Mouse (Mus musculus) heart, postnatal 0 days (tissue): ENCODE measurements at regions not wholly inside any gene's neighbourhood (a gene's known extent, or its start where the extent isn't known, plus 50 kb on each side); places are given as distances from the start of the nearest gene placed in this dataset.
A peak's percentile ranks its signal among the peaks of the same experiment; 100 is the strongest.

Experiments used
- ATAC-seq: fragments of 200-750 bp; cut with Nextera tagmentation; 2 replicates; pipeline ENCODE4 v1.8.0; 2017; ENCODE audit warnings: low read depth, moderate number of reproducible peaks, moderate library complexity; ENCODE audit not compliant: insufficient read depth
- DNase-seq: peaks from one replicate; pipeline ENCODE4 v3.0.0-alpha.2; 2016; ENCODE audit warnings: low spot score
- H3K27ac ChIP-seq: fragments of 300-500 bp; sonication (generic); 2 replicates; pipeline ENCODE4 v1.5.1; 2014; ENCODE audit warnings: low read depth, mild to moderate bottlenecking
- H3K27me3 ChIP-seq: fragments of 300-500 bp; sonication (generic); 2 replicates; pipeline ENCODE4 v1.6.1; 2014; ENCODE audit warnings: low read length, mixed read lengths; ENCODE audit not compliant: control insufficient read depth, insufficient read depth
- H3K36me3 ChIP-seq: fragments of 300-500 bp; sonication (generic); replicated peaks from 2 replicates; pipeline ENCODE4 v1.6.1; 2014; ENCODE audit warnings: low read length, mixed read lengths; ENCODE audit not compliant: control insufficient read depth, insufficient read depth
- H3K4me1 ChIP-seq: fragments of 300-500 bp; sonication (generic); 2 replicates; pipeline ENCODE4 v1.6.1; 2014; ENCODE audit warnings: antibody characterized with exemption; ENCODE audit not compliant: control insufficient read depth, insufficient read depth
- H3K4me2 ChIP-seq: fragments of 300-500 bp; sonication (generic); 2 replicates; pipeline ENCODE4 v1.6.1; 2014; ENCODE audit warnings: low read depth, mild to moderate bottlenecking, low read length, moderate library complexity
- H3K4me3 ChIP-seq: fragments of 300-500 bp; sonication (generic); 2 replicates; pipeline ENCODE4 v1.5.1; 2014; ENCODE audit warnings: low read depth, low read length
- H3K9ac ChIP-seq: fragments of 300-500 bp; sonication (generic); replicated peaks from 2 replicates; pipeline ENCODE4 v1.6.1; 2014; ENCODE audit warnings: low read depth, low read length, mixed read lengths
- H3K9me3 ChIP-seq: fragments of 300-500 bp; sonication (generic); replicated peaks from 2 replicates; pipeline ENCODE4 v1.6.1; 2016; ENCODE audit warnings: low read length; ENCODE audit not compliant: control insufficient read depth
- CTCF ChIP-seq: IDR thresholded peaks from 2 replicates; pipeline ENCODE4 v1.5.1; 2016; ENCODE audit warnings: antibody characterized with exemption, control low read depth, low read depth
- EP300 ChIP-seq: IDR thresholded peaks from 2 replicates; pipeline ENCODE4 v1.6.1; 2016; ENCODE audit warnings: antibody characterized with exemption, low read depth
- WGBS: fragments of 180-500 bp; shearing (Covaris S2); extraction: QIAGEN DNeasy Blood & Tissue Kit; methylation state at CpG from one replicate; pipeline ENCODE4 v1.1.7; 2014; 5-methylcytosine and 5-hydroxymethylcytosine counted together

- TF ChIP-seq CTCF (no peak), EP300 (no peak)
- Histone ChIP-seq H3K4me1 (no peaks in the 10 kb centered on the region), H3K36me3 (no peaks in the 10 kb centered on the region), H3K9me3 (no peaks in the 10 kb centered on the region), H3K27ac (no peak overlapping the region), H3K4me2 (no peak overlapping the region), H3K27me3 (no peaks in the 10 kb centered on the region), H3K9ac (no peak overlapping the region), H3K4me3 (no peak overlapping the region)
- no peak for ATAC-seq
- WGBS: 70% methylated on average over 3 of the region's 3 CpGs
- DNase-seq: no peak
These were observed 195.0 kb downstream of the Sptssa start for GRCm38 (mm10) chr12:54461411-54461810.

GRCm38 (mm10) chr12:54460135-54460523 is 196.2 kb downstream of the Sptssa start:
- DNase-seq (no peak), ATAC-seq (0 out of 2 replicates have a peak, but pooled peaks have one; percentile 27)
- Histone ChIP-seq H3K9me3 (no peaks in the 10 kb centered on the region), H3K27ac (no peak overlapping the region), H3K4me2 (no peak overlapping the region), H3K27me3 (no peaks in the 10 kb centered on the region), H3K4me3 (no peak overlapping the region), H3K36me3 (no peaks in the 10 kb centered on the region), H3K4me1 (no peaks in the 10 kb centered on the region), H3K9ac (no peak overlapping the region)
- 37% methylated on average over 7 of the region's 7 CpGs for WGBS
- TF ChIP-seq CTCF (no peak), EP300 (no peak)

- Histone ChIP-seq H3K4me2 (no peak overlapping the region), H3K9me3 (no peaks in the 10 kb centered on the region), H3K4me1 (no peaks in the 10 kb centered on the region), H3K36me3 (no peaks in the 10 kb centered on the region), H3K27me3 (no peaks in the 10 kb centered on the region), H3K9ac (no peak overlapping the region), H3K4me3 (no peak overlapping the region), H3K27ac (no peak overlapping the region)
- ATAC-seq: peak; percentile 30; the same call in 1 of the 2 replicates
- TF ChIP-seq EP300 (no peak), CTCF (no peak)
- 19% methylated on average over 11 of the region's 11 CpGs for WGBS
- DNase-seq: peak; percentile 19
These were observed 196.8 kb downstream of the Sptssa start for GRCm38 (mm10) chr12:54459462-54460134.

- WGBS: 82% methylated on average over 8 of the region's 8 CpGs
- H3K4me1 ChIP-seq: no peaks in the 10 kb centered on the region
- no peaks in the 10 kb centered on the region for H3K27me3 ChIP-seq
- ATAC-seq: no peak
- TF ChIP-seq CTCF (no peak), EP300 (no peak)
- no peaks in the 10 kb centered on the region for H3K9me3 ChIP-seq
- DNase-seq: no peak
- no peak overlapping the region for H3K4me3 ChIP-seq
- no peak overlapping the region for H3K9ac ChIP-seq
- H3K4me2 ChIP-seq: no peak overlapping the region
- no peaks in the 10 kb centered on the region for H3K36me3 ChIP-seq
- no peak overlapping the region for H3K27ac ChIP-seq
These were observed 199.6 kb downstream of the Sptssa start for GRCm38 (mm10) chr12:54456731-54457130.

- no peaks in the 10 kb centered on the region for H3K4me1 ChIP-seq
- no peak for DNase-seq
- no peaks in the 10 kb centered on the region for H3K9me3 ChIP-seq
- no peak overlapping the region for H3K4me3 ChIP-seq
- H3K27ac ChIP-seq: no peak overlapping the region
- H3K36me3 ChIP-seq: no peaks in the 10 kb centered on the region
- WGBS: 78% methylated on average over 10 of the region's 10 CpGs
- no peak overlapping the region for H3K9ac ChIP-seq
- ATAC-seq: no peak
- no peak for TF ChIP-seq EP300
- H3K27me3 ChIP-seq: no peaks in the 10 kb centered on the region
- H3K4me2 ChIP-seq: no peak overlapping the region
These were observed 201.8 kb downstream of the Sptssa start for GRCm38 (mm10) chr12:54454606-54455005.

- ATAC-seq (no peak), DNase-seq (no peak)
- H3K36me3 ChIP-seq: no peaks in the 10 kb centered on the region
- TF ChIP-seq CTCF (no peak), EP300 (no peak)
- no peak overlapping the region for H3K4me2 ChIP-seq
- no peak overlapping the region for H3K9ac ChIP-seq
- H3K9me3 ChIP-seq: no peaks in the 10 kb centered on the region
- H3K27ac ChIP-seq: peak overlapping the region; percentile 20; the same call in 1 of the 2 replicates
- H3K4me3 ChIP-seq: no peak overlapping the region
- WGBS: 70% methylated on average over 4 of the region's 4 CpGs
- no peaks in the 10 kb centered on the region for H3K4me1 ChIP-seq
- no peaks in the 10 kb centered on the region for H3K27me3 ChIP-seq
These were observed 203.0 kb downstream of the Sptssa start for GRCm38 (mm10) chr12:54453343-54453742.
